Mouse (Mus musculus) heart, adult 2 months (tissue): ENCODE data around the gene Fance.

Source experiments
- CTCF ChIP-seq: fragments of 200-600 bp; IDR thresholded peaks from 2 replicates; pipeline ENCODE4 v1.8.1; 2022; ENCODE audit warnings: antibody characterized with exemption, mild to moderate bottlenecking, moderate library complexity
- EP300 ChIP-seq: fragments of 200-500 bp; IDR thresholded peaks from 2 replicates; pipeline ENCODE4 v1.6.1; 2011; ENCODE audit warnings: low read depth, low read length, control low read depth; ENCODE audit not compliant: insufficient read depth
- POLR2A ChIP-seq: fragments of 200-500 bp; IDR thresholded peaks from 2 replicates; pipeline ENCODE4 v1.6.1; 2011; ENCODE audit warnings: mild to moderate bottlenecking, low read depth, low read length, control low read depth; ENCODE audit not compliant: insufficient read depth

DNA sequence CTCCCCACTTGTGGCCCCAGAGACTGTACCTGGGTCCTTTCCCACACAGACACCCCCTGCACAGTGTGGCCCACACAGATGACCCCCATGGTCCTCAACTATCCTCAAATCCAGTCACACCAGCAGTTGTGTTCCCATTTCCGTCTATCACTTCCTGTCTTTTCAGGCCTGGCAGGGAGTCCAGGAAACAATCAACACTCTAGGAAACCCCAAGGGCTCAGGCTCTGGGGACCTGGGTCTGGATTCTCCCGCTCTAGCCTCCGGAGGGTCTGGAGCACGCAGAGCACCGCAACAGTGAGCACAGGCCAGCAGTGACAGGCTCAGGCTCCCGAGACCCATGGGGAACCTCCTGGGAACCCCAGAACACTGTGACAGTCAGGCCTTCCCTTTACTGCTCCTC is 34.9 kb downstream of the Fance start:
- TF ChIP-seq POLR2A = no peak
- TF ChIP-seq CTCF = no peak
- no peak for TF ChIP-seq EP300
